Mouse (Mus musculus) kidney, postnatal 36 days (tissue): ENCODE results near the gene Coa6.
A peak's percentile ranks its signal among the peaks of the same experiment; 100 is the strongest.

ENCODE experiments used
- DNase-seq, 2 experiments: peaks; one replicate each; pipeline ENCODE4 v3.0.0; 2021 to 2022; ENCODE audit warnings: mixed read lengths in 2 of 2

The Coa6 gene

DNA sequence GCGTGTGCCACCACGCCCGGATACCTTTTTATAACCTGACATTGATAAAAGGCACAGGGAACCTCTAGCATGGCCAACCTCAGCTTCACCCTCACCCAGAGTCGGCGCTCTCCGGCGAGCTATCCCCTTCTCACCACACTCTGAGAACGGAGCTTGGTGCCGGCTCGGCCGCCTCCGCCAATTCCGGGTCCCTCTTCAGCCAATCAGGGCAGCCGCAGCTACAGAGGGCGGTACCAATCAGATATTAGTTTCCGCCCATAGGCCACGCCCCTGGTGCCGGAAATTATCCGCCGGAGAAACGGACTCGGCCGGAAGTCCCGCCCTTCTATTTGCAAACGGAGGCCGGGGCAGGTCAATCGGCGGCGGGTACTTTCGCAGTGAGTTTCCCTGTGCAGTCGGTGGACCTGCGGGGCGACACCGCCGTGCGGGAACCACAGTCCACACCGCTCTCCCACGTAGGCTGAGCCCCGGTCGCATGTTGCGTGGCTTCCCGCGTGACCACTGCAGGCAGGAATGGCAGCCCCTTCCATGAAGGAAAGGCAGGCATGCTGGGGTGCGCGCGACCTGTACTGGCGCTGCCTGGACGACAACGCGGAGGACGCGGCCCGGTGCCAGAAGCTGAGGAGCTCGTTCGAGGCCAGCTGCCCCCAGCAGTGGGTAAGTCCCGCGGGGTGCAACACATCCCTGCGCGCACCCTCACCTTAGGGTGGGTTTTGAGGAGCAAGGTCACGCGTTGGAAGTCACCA, at the start of gene Coa6:
Gene Coa6, plus strand, starts transcription at position 342 of the 746 bp plus-strand sequence.
- DNase-seq, result peak; percentile 98 to 99

DNA sequence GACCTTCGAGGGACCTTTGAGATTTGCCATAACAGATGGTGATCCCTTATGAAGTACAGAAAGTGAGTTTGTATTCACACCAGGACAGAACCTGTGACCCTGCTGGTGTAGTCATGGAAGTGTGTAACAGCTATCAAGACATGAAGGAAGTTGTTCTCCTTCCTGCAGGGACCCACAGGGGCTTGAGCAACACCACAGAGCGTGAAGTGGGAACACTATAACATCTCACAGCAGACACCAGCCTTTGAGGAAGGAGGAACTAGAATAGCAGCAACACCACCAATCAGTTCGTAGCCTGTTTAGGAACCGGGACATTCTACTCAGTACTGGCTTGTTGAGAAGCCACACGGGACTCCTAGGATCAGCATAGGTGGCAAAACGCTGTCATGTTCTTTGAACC, 42.7 kb upstream of the Coa6 start:
- no peak for DNase-seq

DNA sequence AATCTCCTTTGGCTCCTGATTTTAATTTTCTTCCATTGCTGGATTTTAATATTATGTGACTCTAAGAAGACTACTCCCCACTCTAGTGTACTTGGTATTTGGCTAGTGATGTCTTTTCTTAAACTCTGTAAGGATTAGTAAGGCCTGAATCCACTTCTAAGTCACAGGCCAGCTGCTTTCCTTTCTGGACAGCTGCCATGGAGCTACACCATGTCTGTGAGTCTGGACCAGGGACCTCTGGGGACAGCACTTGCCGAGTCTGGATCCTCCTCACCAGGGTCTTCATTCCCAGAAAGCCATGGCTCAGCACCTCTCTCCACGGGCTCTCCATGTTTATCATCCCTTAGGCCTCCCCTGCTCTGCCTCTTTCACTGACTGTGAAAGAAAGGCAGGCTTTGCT, 42.2 kb upstream of the Coa6 start:
- peak in 1 of 2 experiments; percentile 38 for DNase-seq

DNA sequence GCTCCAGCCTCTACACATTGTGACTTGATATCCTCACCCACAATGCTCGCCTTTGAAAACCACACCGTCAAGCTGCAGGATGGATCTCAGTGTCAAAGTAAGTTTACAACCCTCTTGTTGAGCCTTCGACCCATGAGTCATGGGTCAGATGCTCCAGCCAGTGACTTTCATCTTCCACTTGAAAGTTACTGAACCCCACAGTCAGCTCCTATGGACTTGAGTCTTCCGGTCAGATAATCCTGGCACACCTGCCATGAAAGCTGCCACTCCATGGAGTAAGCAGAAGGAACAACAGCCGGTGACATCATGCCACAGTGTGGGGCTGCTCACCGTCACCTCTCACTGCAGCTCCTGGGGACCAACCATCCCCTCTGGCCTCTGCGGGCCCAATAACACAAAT, 41.0 kb upstream of the Coa6 start:
- peak in 1 of 2 experiments; percentile 16 for DNase-seq

GRCm38 (mm10) chr8:126382216-126382615, 40.1 kb upstream of the Coa6 start:
- peak in 1 of 2 experiments; percentile 45 for DNase-seq

GRCm38 (mm10) chr8:126382749-126383148, 39.6 kb upstream of the Coa6 start:
- DNase-seq, result peak; percentile 53 to 60

DNA sequence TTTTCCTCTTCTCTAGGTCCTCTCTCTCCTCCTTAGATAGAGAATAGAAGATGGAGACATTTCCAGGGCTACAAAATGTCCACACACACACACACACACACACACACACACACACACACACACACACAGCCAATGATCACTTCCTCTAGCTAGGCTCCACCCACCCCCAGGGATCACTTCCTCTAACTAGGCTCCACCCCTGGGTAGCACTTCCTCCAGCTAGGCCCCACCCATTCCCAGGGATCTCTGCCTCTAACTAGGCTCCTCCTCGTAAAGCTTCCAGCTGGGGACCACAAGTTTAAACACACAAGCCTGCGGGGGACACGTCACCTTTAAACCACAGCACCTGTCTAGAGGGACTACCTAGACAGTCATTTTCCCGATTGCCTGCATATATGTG, 34.7 kb upstream of the Coa6 start:
- DNase-seq, result no peak

GRCm38 (mm10) chr8:126391541-126391940, 30.8 kb upstream of the Coa6 start:
- peak; percentile 73 to 74 for DNase-seq

- no peak for DNase-seq
Observed at GRCm38 (mm10) chr8:126395386-126395785, 26.9 kb upstream of the Coa6 start.

- no peak for DNase-seq
Observed at GRCm38 (mm10) chr8:126395917-126396316, 26.4 kb upstream of the Coa6 start.

DNA sequence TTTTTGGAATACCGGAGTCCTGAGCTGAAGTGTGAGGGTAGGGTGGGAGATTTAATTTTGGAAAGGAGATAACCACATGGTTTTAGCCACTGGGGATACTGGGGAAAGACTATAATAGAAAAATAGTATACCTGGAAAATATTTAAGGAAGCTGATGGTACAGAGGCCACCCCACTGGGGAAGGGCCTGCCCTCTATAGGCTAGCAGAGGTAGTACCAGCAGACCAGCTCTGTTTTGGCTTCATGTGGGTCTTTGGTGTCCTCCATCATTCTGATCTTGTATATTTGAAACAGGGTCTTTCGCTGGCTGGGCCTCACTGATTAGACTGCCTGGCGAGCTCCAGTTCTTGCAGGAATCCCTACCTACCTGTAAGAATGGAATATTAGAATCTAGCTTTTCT, 24.0 kb upstream of the Coa6 start:
- peak; percentile 14 to 39 for DNase-seq

DNA sequence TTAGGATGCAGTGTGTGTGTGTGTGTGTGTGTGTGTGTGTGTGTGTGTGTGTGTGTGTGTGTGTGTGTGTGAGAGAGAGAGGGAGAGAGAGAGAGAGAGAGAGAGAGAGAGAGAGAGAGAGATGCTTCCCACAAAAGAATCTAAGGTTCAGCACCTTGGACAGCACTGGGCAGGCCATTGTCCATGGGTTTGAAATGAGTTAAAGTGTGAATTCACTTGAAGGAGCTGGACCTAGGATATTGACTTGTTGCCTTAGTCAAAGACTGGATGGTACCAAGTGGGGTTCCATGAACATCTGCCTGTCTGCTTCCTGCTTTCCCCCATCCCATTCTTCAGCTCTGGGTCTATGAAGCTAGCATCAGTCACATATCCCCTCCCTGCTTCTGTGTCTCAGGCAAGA, 17.8 kb upstream of the Coa6 start:
- DNase-seq, result peak in 1 of 2 experiments; percentile 25

DNA sequence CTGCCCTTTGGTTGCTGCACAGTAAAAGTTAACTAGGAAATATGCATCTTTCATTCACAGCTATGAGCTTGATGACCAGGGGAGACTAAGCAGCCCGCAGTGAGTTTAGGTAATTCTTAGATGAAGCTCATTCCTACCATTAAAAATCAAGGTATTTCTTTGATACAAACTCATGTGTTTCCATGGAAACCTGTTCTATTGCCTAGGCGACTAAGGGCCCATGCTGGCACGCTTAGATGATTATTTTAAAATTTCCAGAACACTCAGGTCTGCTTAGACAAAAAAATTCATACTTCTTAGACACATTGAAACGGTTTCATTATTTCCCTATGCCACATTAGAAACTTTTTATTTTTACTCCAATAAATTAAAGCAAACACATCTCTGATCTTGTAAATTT, 17.3 kb upstream of the Coa6 start:
- no peak for DNase-seq

DNA sequence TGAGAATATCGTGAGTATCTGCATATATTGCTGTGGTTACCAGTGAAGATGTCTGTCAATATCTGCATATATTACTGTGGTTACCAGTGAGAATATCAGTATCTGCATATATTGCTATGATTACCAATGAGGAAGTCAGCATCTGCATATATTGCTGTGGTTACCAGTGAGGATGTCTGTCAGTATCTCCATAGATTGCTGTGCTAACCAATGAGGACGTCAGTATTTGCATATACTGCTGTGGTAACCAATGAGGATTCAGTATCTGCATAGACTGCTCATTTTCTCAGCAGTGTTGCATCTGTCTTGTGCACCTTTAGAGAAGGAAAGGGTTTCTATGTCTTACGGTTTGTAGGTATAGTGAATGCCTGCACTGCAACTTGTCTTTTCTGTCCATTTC, 1.5 kb upstream of the Coa6 start:
- DNase-seq, result no peak

DNA sequence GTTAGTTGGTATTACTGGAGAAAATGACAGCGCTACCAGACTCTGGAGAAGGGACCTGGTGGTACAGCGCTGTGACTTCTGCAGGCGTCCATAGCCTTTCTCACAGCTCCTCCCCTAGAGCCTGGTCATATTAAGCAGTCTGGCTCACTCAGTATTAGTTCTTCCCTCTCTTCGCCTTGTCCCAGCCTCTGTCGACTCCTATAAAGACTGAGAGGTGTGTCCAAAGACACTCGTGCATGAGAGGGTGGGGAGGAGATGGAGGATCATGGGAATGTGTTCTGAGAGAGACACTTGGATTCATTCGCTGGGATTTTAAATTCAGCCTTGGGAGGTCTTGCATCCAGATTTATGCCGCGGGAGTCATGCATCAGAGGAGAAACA, 595 bp downstream of the Coa6 start:
- DNase-seq, result peak; percentile 49 to 52

- peak; percentile 54 to 75 for DNase-seq
Observed at GRCm38 (mm10) chr8:126424163-126424562, 1.8 kb downstream of the Coa6 start.

- DNase-seq, result peak in 1 of 2 experiments; percentile 23
Observed at GRCm38 (mm10) chr8:126424946-126425345, 2.6 kb downstream of the Coa6 start.

DNA sequence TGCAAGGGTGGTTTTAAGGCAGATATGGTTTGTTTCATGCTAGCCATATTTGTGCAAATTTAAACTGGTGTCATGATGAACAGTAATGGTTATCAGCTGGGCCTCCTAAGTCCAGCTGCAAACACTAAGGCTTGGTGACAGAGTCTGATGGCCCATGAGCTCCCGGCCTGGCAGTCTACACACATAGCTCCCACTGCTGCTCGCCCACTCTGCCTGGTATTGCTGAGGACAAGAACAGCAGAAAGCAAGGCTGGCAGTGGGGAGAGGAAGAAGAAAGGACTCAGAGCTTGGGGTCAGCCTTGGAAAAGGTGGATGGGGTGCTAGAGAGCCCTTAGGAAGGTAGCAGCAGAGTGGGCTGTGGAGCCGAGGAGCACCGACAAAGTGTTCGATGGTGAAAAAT, 7.3 kb downstream of the Coa6 start:
- DNase-seq, result no peak

GRCm38 (mm10) chr8:126433827-126434226, 11.5 kb downstream of the Coa6 start:
- no peak for DNase-seq

DNA sequence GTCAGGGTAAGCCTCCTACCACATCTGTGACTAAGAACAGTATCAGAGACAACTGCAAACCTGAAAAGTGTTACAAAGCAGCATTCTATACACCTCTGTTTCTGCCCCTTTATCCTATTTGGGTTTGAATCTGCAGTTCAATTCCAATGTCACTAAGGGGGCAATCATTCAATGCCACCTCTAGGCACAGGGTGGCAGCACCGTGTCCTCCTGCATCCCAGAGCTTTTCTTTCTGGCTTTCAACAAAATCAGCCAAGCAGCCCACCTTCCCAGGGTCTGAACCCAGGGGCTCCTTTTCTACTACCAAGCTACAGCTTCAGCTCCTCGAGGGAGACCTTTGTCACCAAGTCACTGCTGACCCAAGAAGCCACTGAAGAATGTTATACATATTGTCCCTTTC, 16.6 kb downstream of the Coa6 start:
- DNase-seq, result peak in 1 of 2 experiments; percentile 36

GRCm38 (mm10) chr8:126451158-126451557, 28.8 kb downstream of the Coa6 start:
- peak; percentile 23 to 37 for DNase-seq

GRCm38 (mm10) chr8:126455383-126455782, 33.1 kb downstream of the Coa6 start:
- DNase-seq, result no peak

- peak; percentile 44 to 86 for DNase-seq
Observed at GRCm38 (mm10) chr8:126460274-126460673, 38.0 kb downstream of the Coa6 start.

DNA sequence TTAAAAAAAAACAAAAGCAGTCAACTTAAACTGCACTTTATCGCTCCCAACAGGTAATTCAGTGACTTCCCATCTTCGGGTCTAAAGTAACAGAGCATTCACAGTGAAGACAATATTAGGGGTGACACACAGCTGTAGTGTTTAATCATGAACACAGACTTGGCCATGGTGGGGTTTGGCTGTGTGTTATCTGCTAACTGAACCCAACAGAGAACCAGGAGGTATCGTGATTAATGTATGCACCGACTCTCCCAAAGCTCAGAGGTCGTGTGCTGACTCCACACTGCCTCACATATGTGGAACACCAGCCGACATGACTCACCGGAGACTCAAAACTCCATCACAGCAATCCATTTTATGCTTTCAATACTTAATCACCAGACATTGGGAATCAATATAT, 39.4 kb downstream of the Coa6 start:
- no peak for DNase-seq

DNA sequence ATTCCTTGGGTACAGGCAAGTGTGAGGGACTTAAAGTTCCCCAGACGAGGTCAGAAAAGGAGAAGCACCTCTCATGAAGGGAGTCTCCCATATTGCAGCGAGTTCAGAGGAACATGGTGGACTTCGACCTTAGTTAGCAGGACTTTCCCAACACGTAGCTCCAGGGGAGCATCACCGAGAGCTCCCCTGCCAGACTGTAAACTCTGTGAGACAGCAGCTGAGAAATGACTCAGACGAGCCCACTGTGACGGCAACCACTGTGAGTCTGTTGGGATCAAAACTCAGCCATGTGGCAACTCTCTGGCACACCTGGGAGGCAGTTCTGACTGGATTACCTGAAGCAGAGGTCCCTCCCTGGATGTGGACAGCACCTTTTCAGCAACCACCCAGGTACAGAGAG, 41.8 kb downstream of the Coa6 start:
- peak in 1 of 2 experiments; percentile 10 for DNase-seq
